Mouse (Mus musculus) layer of hippocampus, adult 8-10 months (tissue): ENCODE results near the gene Pbxip1. TPM values are rescaled to one million over a fixed set of nuclear protein-coding genes. Genes with fewer than 3 reads are reported as not detected.

ENCODE experiments used
- DNase-seq, 2 experiments: peaks; one replicate each; pipeline ENCODE4 v3.0.0; 2022; ENCODE audit warnings: low spot score in 2 of 2
- total RNA-seq, 4 experiments: library from RNA; stranded (reverse); gene quantifications; 2 replicates each; pipeline ENCODE4 v1.2.4; 2022

Gene Pbxip1
- 10 to 100 TPM; 39.6 to 71.2 (median 51.8) TPM for total RNA-seq

GRCm38 (mm10) chr3:89436176-89437113, at the start of gene Pbxip1:
Pbxip1 (plus strand) TSS chr3:89436706.
- DNase-seq: no peak

GRCm38 (mm10) chr3:89387632-89388031, 48.9 kb upstream of the Pbxip1 start:
- no peak for DNase-seq

DNA sequence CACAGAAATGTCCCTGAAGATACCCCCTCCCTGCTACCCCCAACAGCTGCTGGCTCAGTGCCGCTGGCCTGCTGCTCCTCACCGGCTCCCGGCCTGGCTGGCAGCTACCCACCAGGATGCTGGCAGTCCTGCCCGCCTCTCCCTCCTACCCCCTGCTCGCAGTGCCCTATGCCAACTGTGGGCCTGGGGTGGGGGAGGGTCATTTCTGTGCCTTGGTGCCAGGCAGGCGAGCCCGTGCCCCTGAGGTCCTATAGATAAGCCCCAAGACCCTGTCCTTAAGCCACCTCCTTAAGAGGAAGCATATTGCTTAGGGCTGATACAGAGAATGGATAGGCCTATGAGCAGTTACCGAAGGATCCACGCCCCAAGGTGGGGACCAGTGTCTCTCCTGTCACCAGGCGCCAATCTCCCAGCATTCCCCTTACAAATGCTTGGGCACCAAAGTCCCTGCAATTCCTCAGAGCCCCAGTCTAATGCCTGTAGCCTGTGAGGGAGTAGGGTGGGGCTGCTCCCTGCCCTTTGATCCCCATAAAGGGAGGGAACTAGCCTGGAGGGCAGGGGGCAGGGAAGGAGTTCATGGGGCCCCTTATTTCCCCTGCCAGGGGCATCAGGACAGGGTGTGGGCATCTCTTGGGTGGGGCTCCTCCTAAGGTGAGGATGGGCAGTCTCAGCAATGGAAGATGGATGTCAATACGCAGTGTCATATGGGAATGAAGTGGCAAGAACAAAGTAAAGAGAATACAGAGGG, 48.2 kb upstream of the Pbxip1 start:
- DNase-seq: peak; percentile 52 to 63

GRCm38 (mm10) chr3:89388901-89389740, 47.4 kb upstream of the Pbxip1 start:
- no peak for DNase-seq

DNA sequence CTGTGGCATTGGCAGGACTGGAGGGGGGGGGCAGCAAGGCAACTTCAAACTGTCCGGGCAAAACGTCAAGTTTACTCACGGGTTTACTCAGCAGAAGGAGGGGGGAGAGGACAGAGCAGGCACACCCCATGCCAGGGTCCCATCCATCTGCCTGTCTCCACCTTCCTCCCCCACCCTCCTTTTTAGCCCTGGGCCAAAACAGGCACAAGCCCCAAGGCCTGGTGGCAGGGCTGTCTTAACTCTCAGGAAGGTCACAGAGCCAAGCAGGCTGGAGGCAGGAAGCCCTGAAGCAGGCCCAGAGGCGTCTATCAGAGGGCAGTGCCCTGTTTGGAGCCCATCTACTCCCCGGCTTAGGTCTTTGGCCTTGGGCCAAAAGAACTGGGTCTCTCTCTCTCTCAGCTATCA, 46.4 kb upstream of the Pbxip1 start:
- DNase-seq: no peak

DNA sequence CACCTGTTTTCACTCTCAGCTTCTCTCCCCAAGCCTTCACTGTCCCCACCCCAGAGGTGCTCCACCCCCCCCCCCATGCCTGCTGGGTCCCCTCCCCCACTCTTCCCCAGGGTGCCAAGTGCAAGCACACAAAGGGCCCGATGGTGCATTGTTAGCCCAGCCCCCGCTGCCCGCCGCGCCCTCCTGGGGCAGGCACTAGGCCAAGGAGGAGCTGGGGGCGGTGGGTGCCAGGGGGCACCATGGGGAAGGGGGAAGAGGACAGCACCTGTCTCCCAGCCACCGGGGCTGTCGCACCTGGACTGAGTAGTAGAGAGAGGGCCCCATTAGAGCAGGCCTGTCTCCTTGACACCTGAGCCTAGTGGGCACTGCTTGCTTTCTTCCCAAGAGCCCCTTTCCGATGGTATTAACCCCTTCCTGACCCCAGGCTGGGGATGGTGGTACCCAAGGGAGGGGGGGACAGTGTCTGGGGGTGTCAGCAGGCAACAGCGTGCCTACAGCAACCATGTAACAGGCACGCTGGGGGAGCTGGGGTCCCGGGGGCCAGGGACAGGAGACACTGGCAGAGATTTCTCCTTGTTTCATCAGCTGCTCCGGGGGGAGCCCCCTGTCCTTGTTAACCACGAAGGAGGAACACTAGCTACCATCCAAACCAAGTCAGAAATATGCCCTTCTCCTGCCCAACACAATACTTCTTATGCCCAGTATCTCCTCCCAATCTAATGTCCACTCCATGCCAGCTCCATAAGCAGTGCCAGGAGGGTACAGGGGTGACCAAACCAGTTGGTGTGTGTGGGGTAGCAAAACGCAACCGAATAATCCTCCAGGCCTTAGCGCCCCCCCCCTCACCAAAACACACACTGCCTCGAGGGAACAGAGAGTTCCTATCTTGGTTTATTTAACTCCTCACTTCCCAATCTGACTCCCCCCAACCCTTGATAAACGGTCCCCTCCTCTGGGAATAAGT, 45.5 kb upstream of the Pbxip1 start:
- no peak for DNase-seq

DNA sequence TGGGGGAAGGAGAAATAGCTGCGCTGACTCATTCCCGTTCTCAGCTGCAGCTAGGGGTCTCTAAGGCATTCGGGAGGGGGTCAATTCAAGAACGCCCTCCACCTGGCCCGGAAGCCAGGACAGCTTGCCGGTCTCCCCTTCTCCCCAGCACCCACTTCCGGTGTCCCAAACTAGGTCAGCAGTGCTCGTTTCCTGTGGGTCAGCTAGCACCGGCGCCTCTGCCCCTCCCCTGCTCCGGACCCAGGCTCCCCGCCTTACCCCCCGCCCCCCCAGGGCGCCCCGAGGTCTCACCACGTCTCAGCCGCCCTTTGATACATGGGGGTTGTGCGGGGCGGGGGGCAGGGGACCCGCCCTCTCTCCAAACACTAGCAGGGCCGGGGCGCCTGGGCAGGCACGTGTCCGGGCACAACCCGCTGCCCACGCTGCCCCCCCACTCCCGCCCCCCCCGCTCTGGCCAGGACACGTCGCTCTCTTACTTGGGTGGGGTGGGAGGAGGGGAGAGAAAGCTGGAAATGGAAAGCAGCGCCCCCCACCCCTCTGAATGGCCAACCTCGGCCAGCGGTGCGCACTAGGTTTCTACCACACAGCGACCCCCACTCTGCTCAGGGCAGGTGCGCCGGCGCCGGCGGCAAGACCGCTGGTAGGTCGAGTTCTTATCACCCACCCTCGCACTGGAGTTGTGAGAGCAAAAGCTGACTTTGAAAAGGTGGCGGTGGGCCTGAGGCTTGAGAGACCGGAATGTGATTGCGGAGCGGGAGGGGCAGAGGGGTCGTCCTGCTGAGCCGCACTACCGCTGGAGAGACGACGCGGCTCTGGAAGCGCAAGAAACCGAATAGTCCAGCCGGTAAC, 44.6 kb upstream of the Pbxip1 start:
- DNase-seq: peak in 1 of 2 experiments; percentile 9

- DNase-seq: peak in 1 of 2 experiments; percentile 14
Observed at GRCm38 (mm10) chr3:89392871-89393311, 43.6 kb upstream of the Pbxip1 start.

DNA sequence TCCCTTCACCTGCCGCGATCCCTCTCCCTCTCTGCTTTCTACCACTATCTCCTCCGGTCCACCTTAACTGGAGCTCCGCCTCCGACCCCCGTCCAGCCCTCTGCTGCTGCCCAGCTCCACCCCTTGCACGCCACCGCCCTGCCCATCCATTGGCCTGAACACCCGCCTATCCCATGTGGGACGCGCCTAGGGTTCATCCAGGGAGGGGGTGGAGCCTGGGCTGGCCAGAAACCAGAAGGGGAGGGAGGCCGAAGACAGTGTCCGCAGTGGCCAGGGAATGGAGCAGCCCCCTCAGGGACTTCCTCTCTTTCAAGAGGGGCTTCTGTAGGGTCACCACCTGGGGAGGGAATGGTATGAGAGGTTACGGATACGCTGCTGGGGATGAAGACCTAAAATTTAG, 42.9 kb upstream of the Pbxip1 start:
- DNase-seq: peak; percentile 93 to 97

GRCm38 (mm10) chr3:89394006-89394893, 42.3 kb upstream of the Pbxip1 start, which contains the start of gene Zbtb7b:
Zbtb7b (minus strand) TSS chr3:89394776.
- DNase-seq: peak in 1 of 2 experiments; percentile 68

DNA sequence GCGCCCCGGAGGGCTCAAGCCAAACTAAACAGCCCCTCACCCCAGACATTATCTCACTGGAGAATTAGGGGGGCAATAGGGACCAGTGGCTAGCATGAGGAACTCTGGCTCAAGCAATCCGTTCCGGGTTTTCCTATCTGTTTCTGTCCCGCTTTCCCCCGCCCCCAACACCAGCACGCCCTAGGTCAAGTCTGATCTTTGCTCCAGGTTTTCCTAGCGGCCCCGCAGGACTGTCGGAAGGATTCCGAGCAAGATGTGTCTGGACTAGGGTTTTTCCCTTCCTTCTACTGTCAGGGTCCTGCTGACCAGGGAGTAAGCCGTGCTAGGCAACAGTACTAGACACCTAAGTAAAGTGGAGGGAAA, 41.6 kb upstream of the Pbxip1 start:
- no peak for DNase-seq

- DNase-seq: no peak
Observed at GRCm38 (mm10) chr3:89395419-89395805, 41.1 kb upstream of the Pbxip1 start.

- no peak for DNase-seq
Observed at GRCm38 (mm10) chr3:89395806-89396653, 40.5 kb upstream of the Pbxip1 start.

GRCm38 (mm10) chr3:89396654-89397005, 39.9 kb upstream of the Pbxip1 start:
- no peak for DNase-seq

DNA sequence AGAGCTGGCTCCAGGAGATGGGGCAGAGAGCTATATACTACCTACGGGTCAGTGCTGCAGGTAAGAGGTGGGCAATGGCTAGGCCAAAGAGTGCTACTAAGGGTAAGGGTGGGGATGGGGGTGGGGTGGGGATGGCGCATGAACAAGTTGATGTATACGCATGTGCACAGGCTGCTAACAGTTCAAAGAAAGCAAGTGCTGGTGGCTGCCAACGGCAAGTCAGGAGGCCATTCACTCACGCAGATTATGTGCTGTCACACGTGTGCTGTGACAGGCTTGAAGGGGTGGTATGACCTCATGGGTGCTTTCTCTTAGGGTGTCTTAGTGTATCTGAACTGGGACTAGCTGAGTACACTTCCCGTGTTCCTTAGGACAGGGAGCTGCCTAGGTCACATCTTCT, 35.2 kb upstream of the Pbxip1 start:
- DNase-seq: no peak

DNA sequence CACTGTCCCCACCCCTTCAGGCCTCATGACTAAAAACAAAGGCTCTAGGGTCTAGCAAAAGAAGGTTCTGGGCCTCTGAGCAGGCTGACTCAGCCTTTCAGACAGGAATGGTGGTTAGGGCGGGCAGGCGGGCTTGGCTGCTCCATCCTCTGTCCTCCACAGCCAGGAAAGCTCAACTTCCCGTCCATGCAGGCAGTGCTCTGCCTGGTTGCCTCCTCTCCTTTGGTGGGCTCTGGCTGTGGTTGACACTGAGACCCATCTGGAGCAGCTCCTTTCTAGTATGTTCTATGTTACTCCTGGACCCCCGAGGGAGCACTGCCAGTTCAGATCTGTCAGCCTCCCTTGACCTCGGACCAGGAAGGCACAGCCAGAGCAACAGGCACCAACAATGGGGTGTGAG, 33.8 kb upstream of the Pbxip1 start, which contains the start of gene Lenep:
Gene Lenep (minus strand): TSS at position 101 of the 400 bp plus-strand sequence.
- DNase-seq: no peak

- no peak for DNase-seq
Observed at GRCm38 (mm10) chr3:89406887-89407286, 29.6 kb upstream of the Pbxip1 start.
